ENCODE assay signal across 8 mouse cellular contexts in genomic region chr2:32083159-32084011, GRCm38 (mm10). TPM values are rescaled to one million over a fixed set of nuclear protein-coding genes. Genes with fewer than 3 reads are reported as not detected.
A peak's percentile ranks its signal among the peaks of the same experiment; 100 is the strongest.
DNase-seq lines count a peak whose midpoint lies in the region; ATAC-seq lines count a peak whose summit lies in the region.

No protein-coding gene starts in this region.

- H3K4me1 ChIP-seq in heart, embryonic 12.5 days (replicated peaks) = peaks cover 45% of the 10 kb centered on the region
- peaks cover 79% of the 10 kb centered on the region for H3K4me1 ChIP-seq in megakaryocyte, embryonic 14.5 days

- peaks cover 3% of the 10 kb centered on the region; the same call in 1 of the 2 replicates for H3K36me3 ChIP-seq in heart, embryonic 12.5 days
- peaks cover 31% of the 10 kb centered on the region for H3K36me3 ChIP-seq in megakaryocyte, embryonic 14.5 days (replicated peaks; ENCODE audit: low read length)

- H3K9ac ChIP-seq in heart, embryonic 12.5 days = peak overlapping the region; percentile 93

- peak overlapping the region; percentile 100 for H3K4me2 ChIP-seq in heart, embryonic 12.5 days

- no peaks in the 10 kb centered on the region for H3K9me3 ChIP-seq in heart, embryonic 12.5 days (replicated peaks)
- H3K9me3 ChIP-seq in megakaryocyte, embryonic 14.5 days = no peaks in the 10 kb centered on the region

- DNase-seq in urinary bladder, adult 18-20 months (ENCODE audit: low spot score in 2 of 2) = peak; percentile 9 to 42
- no peak for DNase-seq in urinary bladder, postnatal 10 days (ENCODE audit: low spot score)
- peak; percentile 48 for DNase-seq in embryo, embryonic 10.5 days (ENCODE audit: low spot score)
- peak; percentile 42 to 63 for DNase-seq in kidney, postnatal 25 days
- peak; percentile 66 to 76 for DNase-seq in spleen, adult 18-20 months
- no peak for DNase-seq in MN1 (ENCODE audit: low spot score)

- no peaks in the 10 kb centered on the region; the same call in 1 of the 2 replicates for H3K27me3 ChIP-seq in heart, embryonic 12.5 days (replicated peaks)
- H3K27me3 ChIP-seq in megakaryocyte, embryonic 14.5 days (replicated peaks) = peaks cover 10% of the 10 kb centered on the region

- peak overlapping the region; percentile 88 for H3K27ac ChIP-seq in heart, embryonic 12.5 days (ENCODE audit: poor library complexity, severe bottlenecking)

- WGBS in heart, embryonic 12.5 days = under 1% methylated on average over 91 of the region's 91 CpGs

- ATAC-seq in heart, embryonic 12.5 days (ENCODE audit: insufficient number of reproducible peaks, low FRiP score) = peak; percentile 71

- peak overlapping the region; percentile 70 for H3K4me3 ChIP-seq in heart, embryonic 12.5 days
- H3K4me3 ChIP-seq in megakaryocyte, embryonic 14.5 days (replicated peaks) = peak overlapping the region; percentile 98

RNA-seq across cellular contexts. Expression of gene Fam78a, which starts 1.3 kb away (rescaled TPM):
- polyA plus RNA-seq in heart, embryonic 12.5 days (2016; fragmentation: Nextera tagmentation; extraction: Ambion mirVana) = 48.1 and 50.7 TPM in 2 replicates
- 43.5 and 60.3 TPM in 2 replicates for polyA plus RNA-seq in megakaryocyte, embryonic 14.5 days (2012; ENCODE audit: insufficient read depth, low replicate concordance)

RNA-seq across cellular contexts. Expression of gene Plpp7, which starts 11.9 kb away (rescaled TPM):
- 11.4 and 13.6 TPM in 2 replicates for polyA plus RNA-seq in heart, embryonic 12.5 days (2016; fragmentation: Nextera tagmentation; extraction: Ambion mirVana)
- 3.3 and 17.4 TPM in 2 replicates for polyA plus RNA-seq in megakaryocyte, embryonic 14.5 days (2012; ENCODE audit: insufficient read depth, low replicate concordance)

Comparison
In these comparisons a context has a peak if more than half of its experiments do, and no peak if none do; other contexts are left out.
1. DNase-seq: peak in urinary bladder, adult 18-20 months (2 of 2), embryo, embryonic 10.5 days (single experiment), kidney, postnatal 25 days (2 of 2) and spleen, adult 18-20 months (2 of 2); none in urinary bladder, postnatal 10 days (single experiment) and MN1 (single experiment).